In the genomic region with DNA sequence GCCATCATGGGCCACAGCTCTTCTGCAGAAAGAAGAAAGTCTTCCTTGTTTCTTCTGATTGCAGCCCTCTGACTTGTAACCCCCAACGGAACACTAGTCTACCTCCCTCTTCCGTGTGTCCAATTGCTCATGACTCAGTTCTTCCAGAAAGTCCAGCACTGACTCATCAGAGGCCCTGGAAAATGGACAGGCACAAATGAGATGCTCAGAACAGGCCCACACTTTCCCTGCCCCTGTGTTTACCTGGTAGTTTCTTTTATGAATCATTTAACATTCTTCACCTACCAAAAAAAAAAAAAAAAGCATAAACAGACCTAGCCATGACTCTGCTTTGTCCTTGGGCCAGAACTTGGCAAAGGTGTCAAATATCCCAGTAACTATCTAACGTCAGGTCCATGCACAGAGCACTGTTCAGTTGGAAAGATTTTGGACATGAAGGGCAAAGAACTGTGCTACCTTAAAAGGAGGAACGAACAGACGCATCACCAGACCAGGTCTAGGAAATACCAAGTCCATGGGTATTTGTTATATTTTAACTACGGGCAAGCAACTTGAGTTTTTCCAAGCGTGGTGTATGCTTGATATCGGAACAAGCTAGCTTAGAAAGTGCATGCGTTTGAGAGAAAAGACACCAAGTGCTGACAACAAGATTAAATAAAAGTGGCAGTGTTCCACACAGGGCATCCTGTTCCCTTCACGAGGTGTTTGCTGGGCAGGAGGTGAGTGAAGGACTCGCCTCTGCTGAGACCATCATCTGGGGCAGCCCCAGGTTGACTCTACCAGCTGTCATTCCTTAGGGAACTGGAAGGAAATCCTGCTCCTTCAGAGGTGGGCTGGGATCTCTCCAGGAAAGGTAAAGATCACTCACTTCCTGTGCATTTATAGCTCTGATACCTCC, we compare ENCODE assay signal across 18 mouse cellular contexts. TPM values are rescaled to one million over a fixed set of nuclear protein-coding genes. Genes with fewer than 3 reads are reported as not detected.
DNase-seq lines count a peak whose midpoint lies in the region; ATAC-seq and TF ChIP-seq lines count a peak whose summit lies in the region.
"Had no signal": no experiment of that assay in that cellular context is flagged by ENCODE, and none has a peak within 500 bp of the region (broad histone marks: within the 10 kb centered on the region; RNA-seq: fewer than 3 reads in every experiment).

No protein-coding gene starts in this region.

- no peak overlapping the region for H3K4me2 ChIP-seq in kidney, embryonic 14.5 days (replicated peaks; ENCODE audit: low read depth, low read length)
- H3K4me2 ChIP-seq in myocyte (ENCODE audit: low read depth) = peak overlapping the region; percentile 39
- H3K4me2 ChIP-seq: embryonic facial prominence, embryonic 12.5 days; hindbrain, embryonic 14.5 days; midbrain, embryonic 12.5 days had no signal

- H3K36me3 ChIP-seq in kidney, embryonic 14.5 days (ENCODE audit: control insufficient read depth, insufficient read depth, low read length) = no peaks in the 10 kb centered on the region
- no peaks in the 10 kb centered on the region for H3K36me3 ChIP-seq in myocyte (ENCODE audit: control insufficient read depth, insufficient read depth)
- H3K36me3 ChIP-seq: embryonic facial prominence, embryonic 12.5 days; midbrain, embryonic 12.5 days had no signal

- no peak overlapping the region for H3ac ChIP-seq in myocyte (ENCODE audit: control insufficient read depth, insufficient read length)

- no peaks in the 10 kb centered on the region for H3K4me1 ChIP-seq in kidney, embryonic 14.5 days (ENCODE audit: control insufficient read depth, insufficient read depth, low read length)
- H3K4me1 ChIP-seq: embryonic facial prominence, embryonic 12.5 days had no signal

- DNase-seq in adrenal gland, adult 2 months = peak; percentile 67
- DNase-seq in adrenal gland, postnatal 25 days = no peak
- DNase-seq in adrenal gland, postnatal 36 days = peak; percentile 55 to 56
- DNase-seq in cerebellum, adult 11 months = no peak
- DNase-seq in gastrocnemius, postnatal 10 days = no peak
- no peak for DNase-seq in spleen, adult 12 weeks (ENCODE audit: low spot score)
- DNase-seq: cerebellum, adult 8-10 months; liver; lung, adult 2 months; right cerebral cortex, postnatal 4 days; thymus, postnatal 36 days had no signal

- H3K79me2 ChIP-seq in myocyte (ENCODE audit: control insufficient read depth, insufficient read depth) = no peaks in the 10 kb centered on the region

- no peaks in the 10 kb centered on the region for H3K27me3 ChIP-seq in kidney, embryonic 14.5 days (ENCODE audit: control insufficient read depth, insufficient read depth, low read length)
- no peaks in the 10 kb centered on the region for H3K27me3 ChIP-seq in myocyte (ENCODE audit: control insufficient read depth, insufficient read depth, insufficient read length)
- H3K27me3 ChIP-seq: embryonic facial prominence, embryonic 12.5 days had no signal

- no peaks in the 10 kb centered on the region for H3K9me3 ChIP-seq in kidney, embryonic 14.5 days (ENCODE audit: control insufficient read depth, low read length)
- H3K9me3 ChIP-seq: embryonic facial prominence, embryonic 12.5 days; midbrain, embryonic 12.5 days had no signal

- no peak for TF ChIP-seq POLR2A in myocyte (IDR thresholded peaks at IDR 0.05; ENCODE audit: insufficient read length, low read depth)

- H3K9ac ChIP-seq in kidney, embryonic 14.5 days (ENCODE audit: low read depth, low read length) = no peak overlapping the region
- H3K9ac ChIP-seq: embryonic facial prominence, embryonic 12.5 days; hindbrain, embryonic 14.5 days; midbrain, embryonic 12.5 days had no signal

- H3K4me3 ChIP-seq in kidney, embryonic 14.5 days (ENCODE audit: low read length) = no peak overlapping the region
- no peak overlapping the region for H3K4me3 ChIP-seq in myocyte
- H3K4me3 ChIP-seq: embryonic facial prominence, embryonic 12.5 days; midbrain, embryonic 12.5 days had no signal

- no peak for ATAC-seq in kidney, embryonic 14.5 days (ENCODE audit: low FRiP score, low TSS enrichment)
- ATAC-seq: intestine, embryonic 16.5 days had no signal

- WGBS in kidney, embryonic 14.5 days = 79% methylated on average over 11 of the region's 11 CpGs

- H3K27ac ChIP-seq in kidney, embryonic 14.5 days (ENCODE audit: low read depth, low read length) = peak overlapping the region; percentile 12; the same call in 1 of the 2 replicates
- H3K27ac ChIP-seq: embryonic facial prominence, embryonic 12.5 days; hindbrain, embryonic 14.5 days; macrophage; midbrain, embryonic 12.5 days had no signal

TF ChIP-seq in myocyte, 11 proteins besides CTCF, POLR2A, EP300 and RAD21:
- TF ChIP-seq REST (IDR thresholded peaks at IDR 0.05; ENCODE audit: insufficient read depth, insufficient read length) (no peak), TCF12 (IDR thresholded peaks at IDR 0.05; ENCODE audit: insufficient read depth, poor library complexity, severe bottlenecking) (no peak), SRF (IDR thresholded peaks at IDR 0.05; ENCODE audit: control insufficient read depth, insufficient read length, low read depth) (no peak), CEBPB (IDR thresholded peaks at IDR 0.05; ENCODE audit: insufficient read depth, poor library complexity, severe bottlenecking) (no peak), E2F4 (IDR thresholded peaks at IDR 0.05; ENCODE audit: insufficient read depth) (no peak), MYOD1 (IDR thresholded peaks at IDR 0.05; ENCODE audit: control insufficient read depth in 1 of 3, insufficient read length in 2 of 3, low read depth in 2 of 3) (no peak), TCF3 (IDR thresholded peaks at IDR 0.05; ENCODE audit: insufficient read length, low read depth) (no peak), MYOG (IDR thresholded peaks at IDR 0.05; ENCODE audit: control insufficient read depth in 1 of 3, insufficient read depth in 1 of 3, insufficient read length in 2 of 3, low read depth in 2 of 3) (no peak), POLR2AphosphoS2 (IDR thresholded peaks at IDR 0.05; ENCODE audit: insufficient read length, low read depth) (no peak), MAX (IDR thresholded peaks at IDR 0.05; ENCODE audit: low read depth) (no peak), USF1 (IDR thresholded peaks at IDR 0.05; ENCODE audit: low read depth) (no peak)

RNA-seq across cellular contexts. Expression of a gene that starts 58.0 kb away (rescaled TPM):
- total RNA-seq in adrenal gland, adult 2 months (2021) = 10 to 100 TPM in 1 of 2 experiments, 1 to 10 TPM in 1; 9.3 to 12.4 TPM
- 3.3 and 6.1 TPM in 2 replicates for polyA plus RNA-seq in adrenal gland, adult 2 months (2012; rRNA removed)
- total RNA-seq in adrenal gland, postnatal 25 days (2021) = 9.5 and 13.5 TPM in 2 replicates
- 10 to 100 TPM; 10.5 to 12.1 TPM for total RNA-seq in adrenal gland, postnatal 36 days (2021)
- polyA plus RNA-seq in kidney, embryonic 14.5 days (2014; fragmentation: Nextera tagmentation; extraction: Ambion mirVana) = 7.1 and 7.9 TPM in 2 replicates
- polyA plus RNA-seq in myocyte (2012; fragmentation: generic; extraction: Trizol) = 0.79 TPM
- total RNA-seq in gastrocnemius, postnatal 10 days (2021) = 1 to 10 TPM; 2.1 to 2.8 TPM

Comparison
In these comparisons a context has a peak if more than half of its experiments do, and no peak if none do; other contexts are left out.
1. DNase-seq: peak in adrenal gland, adult 2 months (single experiment) and adrenal gland, postnatal 36 days (2 of 2); none in adrenal gland, postnatal 25 days (single experiment), cerebellum, adult 11 months (single experiment), gastrocnemius, postnatal 10 days (single experiment) and spleen, adult 12 weeks (single experiment).